Mouse (Mus musculus): ENCODE results near the gene Cdkn2b.

Cdkn2b gene

GRCm38 (mm10) chr4:89310491-89311254 lies at the start of gene Cdkn2b:
Cdkn2b (minus strand) TSS chr4:89311039.
- peak in 1 of 2 experiments; percentile 71 for DNase-seq (ENCODE audit: low spot score in 2 of 2)

DNA sequence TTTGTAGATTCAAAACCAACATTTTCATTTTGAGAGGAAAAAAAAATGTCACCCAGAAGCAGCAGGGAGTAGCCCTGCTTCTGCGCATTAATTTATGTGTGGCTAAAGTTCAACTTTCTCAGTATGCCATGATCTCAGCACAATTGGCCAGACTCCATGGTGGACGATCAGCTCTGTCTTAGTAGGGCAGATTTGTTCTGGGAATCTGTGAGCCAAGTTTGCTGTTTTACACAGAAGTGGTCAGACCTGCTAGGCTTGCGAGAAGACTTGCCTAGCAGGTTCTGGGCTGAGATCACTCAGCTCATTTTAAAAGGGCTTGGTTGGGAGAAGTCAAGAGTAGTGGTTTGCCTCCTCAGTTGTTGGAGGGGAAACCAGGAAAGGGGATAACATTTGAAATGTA lies 49.5 kb upstream of the Cdkn2b start:
- no peak for DNase-seq (ENCODE audit: low spot score in 2 of 2)

DNA sequence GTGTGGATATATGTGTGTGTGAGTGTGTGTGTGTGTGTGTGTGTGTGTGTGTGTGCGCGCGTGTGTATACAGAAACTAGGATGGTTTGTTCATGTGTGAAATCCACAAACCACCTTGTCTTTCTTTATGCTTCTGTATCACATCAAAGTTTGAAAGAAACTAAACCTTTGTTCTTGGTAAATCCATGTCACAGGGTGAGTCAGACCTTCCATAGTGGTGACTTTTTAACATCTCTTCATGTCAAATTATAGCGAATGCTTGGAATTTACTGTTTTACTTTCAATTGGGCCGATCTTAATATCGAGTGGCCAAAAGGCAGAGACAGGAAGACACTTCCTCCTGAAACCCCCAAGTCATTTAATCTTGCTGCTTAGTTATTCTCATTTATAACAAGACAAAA lies 48.7 kb upstream of the Cdkn2b start:
- DNase-seq (ENCODE audit: low spot score in 2 of 2): no peak

- DNase-seq (ENCODE audit: low spot score in 2 of 2): no peak
Measured at GRCm38 (mm10) chr4:89353935-89354334, 43.1 kb upstream of the Cdkn2b start.

GRCm38 (mm10) chr4:89353071-89353582 lies 42.3 kb upstream of the Cdkn2b start:
- DNase-seq (ENCODE audit: low spot score in 2 of 2): no peak

GRCm38 (mm10) chr4:89351474-89351873 lies 40.6 kb upstream of the Cdkn2b start:
- DNase-seq (ENCODE audit: low spot score in 2 of 2): no peak

DNA sequence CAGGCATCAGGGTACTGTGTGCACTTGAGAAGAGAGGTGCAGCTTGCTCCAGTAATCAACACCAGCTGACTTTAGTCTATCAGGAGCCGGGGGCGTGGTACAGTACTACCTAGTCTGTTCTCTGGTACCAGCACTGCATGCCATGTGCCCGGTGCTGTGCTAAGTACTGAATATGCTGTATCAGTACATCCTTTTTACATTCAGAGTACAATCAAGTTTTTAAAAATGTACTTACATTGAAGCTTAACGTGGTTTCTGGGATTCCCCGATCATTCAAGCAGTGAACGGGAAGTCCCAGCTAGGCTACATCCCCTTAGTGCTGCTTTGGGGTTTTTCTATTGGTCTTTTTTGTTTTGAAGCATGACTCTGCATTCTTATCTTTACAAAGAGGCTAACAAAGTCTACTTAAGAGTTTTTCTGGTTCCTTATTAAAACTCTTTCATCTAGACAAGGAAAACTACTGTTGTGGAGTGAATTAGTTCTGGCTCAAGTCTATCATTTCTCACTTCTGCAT lies 40.2 kb upstream of the Cdkn2b start:
- no peak for DNase-seq (ENCODE audit: low spot score in 2 of 2)

GRCm38 (mm10) chr4:89350391-89350790 lies 39.6 kb upstream of the Cdkn2b start:
- DNase-seq (ENCODE audit: low spot score in 2 of 2): no peak

GRCm38 (mm10) chr4:89348842-89349241 lies 38.0 kb upstream of the Cdkn2b start:
- DNase-seq (ENCODE audit: low spot score in 2 of 2): no peak

DNA sequence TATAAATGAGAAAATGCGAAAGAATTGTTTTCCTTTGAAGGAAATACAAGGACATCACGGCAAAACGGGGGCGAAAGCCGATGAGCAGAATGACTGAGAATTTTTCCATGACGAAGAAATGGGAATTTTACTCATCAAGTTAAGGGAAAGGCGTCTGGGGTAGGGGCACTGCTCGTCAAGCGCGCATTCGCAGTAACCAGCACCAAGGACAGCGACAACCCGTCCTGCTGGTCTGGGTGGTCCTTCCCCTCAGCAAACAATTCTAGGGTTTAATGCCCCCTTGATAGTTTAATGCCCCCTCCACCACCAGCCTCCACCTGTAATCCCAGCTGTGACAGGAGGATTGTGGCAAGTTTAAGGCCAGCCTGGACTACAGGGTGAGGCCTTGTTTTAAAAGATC lies 2.6 kb upstream of the Cdkn2b start:
- DNase-seq (ENCODE audit: low spot score in 2 of 2): no peak

GRCm38 (mm10) chr4:89309996-89310395 lies 843 bp downstream of the Cdkn2b start:
- DNase-seq (ENCODE audit: low spot score in 2 of 2): no peak

DNA sequence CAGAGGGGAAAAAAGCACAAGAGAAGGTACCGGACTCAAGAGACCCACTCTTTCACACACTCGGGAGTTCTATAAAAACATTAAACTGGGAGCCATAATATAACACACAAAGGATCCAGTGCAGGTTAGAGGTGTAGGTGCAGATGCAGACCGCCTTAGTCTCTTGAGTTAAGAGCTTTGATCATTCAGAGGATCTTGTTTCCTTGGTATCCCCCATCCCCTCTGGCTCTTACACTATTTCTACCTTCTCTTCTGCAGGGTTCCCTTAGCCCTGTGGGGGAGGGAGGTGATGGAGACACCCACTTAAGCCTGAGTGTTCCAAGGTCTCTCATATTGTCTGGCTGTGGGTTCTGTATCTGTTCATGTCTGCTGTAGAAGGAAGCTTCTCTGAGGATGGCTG lies 2.8 kb downstream of the Cdkn2b start:
- no peak for DNase-seq (ENCODE audit: low spot score in 2 of 2)

- no peak for DNase-seq (ENCODE audit: low spot score in 2 of 2)
Measured at GRCm38 (mm10) chr4:89306798-89307365, 4.0 kb downstream of the Cdkn2b start.

- no peak for DNase-seq (ENCODE audit: low spot score in 2 of 2)
Measured at GRCm38 (mm10) chr4:89305691-89306090, 5.1 kb downstream of the Cdkn2b start.

DNA sequence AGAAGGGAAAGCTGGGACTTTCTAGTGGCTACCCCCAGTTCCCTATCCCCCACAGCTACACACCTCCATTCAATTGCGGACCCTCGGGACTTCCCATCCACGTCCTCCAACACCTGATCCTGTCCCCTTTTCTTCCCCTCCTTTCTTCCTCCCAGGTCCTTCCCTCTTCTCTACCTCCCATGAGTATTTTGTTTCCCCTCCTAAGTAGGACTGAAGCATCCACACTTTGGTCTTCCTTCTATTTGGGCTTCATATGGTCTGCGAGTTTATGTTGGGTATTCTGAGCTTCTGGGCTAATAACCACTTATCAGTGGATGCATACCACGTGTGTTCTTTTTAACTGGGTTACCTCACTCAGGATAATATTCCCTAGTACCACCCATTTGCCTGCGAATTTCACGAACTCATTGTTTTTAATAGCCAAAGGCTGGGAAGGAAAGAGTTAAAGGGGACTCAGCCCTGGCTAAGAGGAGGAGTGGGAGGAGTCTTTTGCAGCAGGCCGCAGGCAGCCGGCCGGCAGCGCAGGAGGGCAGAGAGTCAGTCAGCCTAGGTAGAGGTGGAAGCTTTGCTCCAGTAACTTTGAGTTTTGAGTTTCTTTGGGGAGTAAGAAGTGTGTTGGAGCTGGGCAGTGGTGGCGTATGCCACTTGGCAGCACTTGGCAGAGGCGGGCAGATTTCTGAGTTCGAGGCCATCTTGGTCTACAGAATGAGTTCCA lies 7.4 kb downstream of the Cdkn2b start:
- DNase-seq (ENCODE audit: low spot score in 2 of 2): no peak

DNA sequence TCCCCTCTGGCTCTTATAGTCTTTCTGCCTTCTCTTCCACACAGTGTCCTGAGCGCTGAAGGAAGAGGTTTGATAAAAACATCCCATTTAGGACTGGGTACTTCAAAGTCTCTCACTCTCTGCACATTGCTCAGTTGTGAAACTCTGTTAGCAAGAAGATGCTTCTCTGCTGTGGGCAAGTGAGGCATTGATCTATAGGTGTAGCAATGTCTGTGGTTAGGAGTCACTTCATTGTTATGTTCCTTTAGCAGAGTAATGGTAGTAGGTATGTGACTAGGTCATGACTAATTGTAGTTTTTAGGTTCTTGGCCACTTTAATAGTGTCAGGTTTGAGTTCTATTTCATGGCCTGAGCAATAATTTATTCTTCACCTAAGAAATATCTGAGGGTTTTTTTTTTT lies 8.7 kb downstream of the Cdkn2b start:
- no peak for DNase-seq (ENCODE audit: low spot score in 2 of 2)

DNA sequence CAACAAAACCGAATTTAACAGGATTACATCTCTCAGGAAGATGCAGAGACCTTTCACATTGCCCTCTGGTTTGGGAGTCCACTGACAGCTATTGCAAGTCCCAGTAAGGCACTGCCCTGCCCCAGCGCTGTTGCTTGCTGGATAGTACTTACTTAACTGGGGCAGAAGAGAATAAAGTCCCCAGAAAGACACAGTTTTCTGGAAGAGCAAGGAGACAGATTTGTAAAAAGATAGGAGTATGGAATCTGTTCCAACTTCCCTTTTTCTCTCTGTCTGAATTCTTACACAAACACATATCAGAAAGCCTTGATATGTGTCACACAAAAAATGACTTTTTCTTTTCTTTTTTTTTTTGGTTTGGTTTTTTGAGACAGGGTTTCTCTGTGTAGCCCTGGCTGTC lies 11.1 kb downstream of the Cdkn2b start:
- no peak for DNase-seq (ENCODE audit: low spot score in 2 of 2)

GRCm38 (mm10) chr4:89295441-89296220 lies 15.2 kb downstream of the Cdkn2b start:
- DNase-seq (ENCODE audit: low spot score in 2 of 2): no peak

- peak in 1 of 2 experiments; percentile 36 for DNase-seq (ENCODE audit: low spot score in 2 of 2)
Measured at GRCm38 (mm10) chr4:89294486-89295440, 16.1 kb downstream of the Cdkn2b start, which contains the start of gene Cdkn2a. Cdkn2a (minus strand) TSS chr4:89294653.

DNA sequence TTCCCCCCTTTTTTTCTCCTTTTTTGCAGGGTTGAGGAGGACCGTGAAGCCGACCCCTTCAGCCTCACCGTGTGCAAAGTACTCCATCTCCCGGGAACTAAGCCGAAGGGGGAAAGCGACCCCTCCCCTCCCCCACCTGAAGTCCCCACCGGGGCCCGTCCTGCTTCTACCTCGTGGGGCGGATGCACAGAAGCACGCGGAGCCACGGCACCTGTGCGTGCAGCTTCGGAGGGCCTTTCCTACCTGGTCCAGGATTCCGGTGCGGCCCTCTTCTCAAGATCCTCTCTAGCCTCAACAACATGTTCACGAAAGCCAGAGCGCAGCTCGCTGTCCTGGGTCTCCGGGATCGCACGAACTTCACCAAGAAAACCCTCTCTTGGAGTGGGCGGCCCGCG lies 16.8 kb downstream of the Cdkn2b start:
- DNase-seq (ENCODE audit: low spot score in 2 of 2): no peak

Measured in left cerebral cortex, adult 9 months (tissue).